Mouse (Mus musculus) liver, embryonic 16.5 days (tissue): ENCODE results near the gene Atg10. TPM values are rescaled to one million over a fixed set of nuclear protein-coding genes. Genes with fewer than 3 reads are reported as not detected.

Experiments used
- ATAC-seq: fragments of 200-750 bp; cut with Nextera tagmentation; 2 replicates; pipeline ENCODE4 v1.8.0; 2017; ENCODE audit warnings: low read depth, mild to moderate bottlenecking, moderate number of reproducible peaks, moderate library complexity
- H3K27ac ChIP-seq: fragments of 300-500 bp; sonication (generic); 2 replicates; pipeline ENCODE4 v1.5.1; 2014; ENCODE audit warnings: mild to moderate bottlenecking, low read length
- H3K27me3 ChIP-seq: fragments of 300-500 bp; sonication (generic); 2 replicates; pipeline ENCODE4 v1.6.1; 2014; ENCODE audit warnings: low read depth, low read length, mixed read lengths; ENCODE audit not compliant: control insufficient read depth, insufficient read depth
- H3K36me3 ChIP-seq: fragments of 300-500 bp; sonication (generic); 2 replicates; pipeline ENCODE4 v1.6.1; 2014; ENCODE audit warnings: mild to moderate bottlenecking; ENCODE audit not compliant: control insufficient read depth, insufficient read depth
- H3K4me1 ChIP-seq: fragments of 300-500 bp; sonication (generic); 2 replicates; pipeline ENCODE4 v1.6.1; 2014; ENCODE audit warnings: low read depth, low read length, mixed read lengths; ENCODE audit not compliant: control insufficient read depth
- H3K4me2 ChIP-seq: fragments of 300-500 bp; sonication (generic); 2 replicates; pipeline ENCODE4 v1.6.1; 2014; ENCODE audit warnings: low read depth, low read length, mixed read lengths
- H3K4me3 ChIP-seq: fragments of 300-500 bp; sonication (generic); 2 replicates; pipeline ENCODE4 v1.5.1; 2014; ENCODE audit warnings: low read depth, mild to moderate bottlenecking, low read length
- H3K9ac ChIP-seq: fragments of 300-500 bp; sonication (generic); 2 replicates; pipeline ENCODE4 v1.6.1; 2014; ENCODE audit warnings: low read depth, low read length
- H3K9me3 ChIP-seq: fragments of 300-500 bp; sonication (generic); replicated peaks from 2 replicates; pipeline ENCODE4 v1.6.1; 2016; ENCODE audit warnings: low read length; ENCODE audit not compliant: control insufficient read depth
- WGBS: fragments of 180-500 bp; shearing (Covaris S2); extraction: QIAGEN DNeasy Blood & Tissue Kit; methylation state at CpG from one replicate; pipeline ENCODE4 v1.1.7; 2014; ENCODE audit not compliant: insufficient replicate concordance; 5-methylcytosine and 5-hydroxymethylcytosine counted together
- polyA plus RNA-seq: library from polyadenylated mRNA; unstranded; fragments of >200 nt; fragmentation: Nextera tagmentation; extraction: Ambion mirVana; gene quantifications from 2 replicates; pipeline ENCODE4 v1.2.1, GENCODE M21; 2015

The Atg10 gene
- polyA plus RNA-seq, 1 experiment from 2014 or later = 2.7 TPM

DNA sequence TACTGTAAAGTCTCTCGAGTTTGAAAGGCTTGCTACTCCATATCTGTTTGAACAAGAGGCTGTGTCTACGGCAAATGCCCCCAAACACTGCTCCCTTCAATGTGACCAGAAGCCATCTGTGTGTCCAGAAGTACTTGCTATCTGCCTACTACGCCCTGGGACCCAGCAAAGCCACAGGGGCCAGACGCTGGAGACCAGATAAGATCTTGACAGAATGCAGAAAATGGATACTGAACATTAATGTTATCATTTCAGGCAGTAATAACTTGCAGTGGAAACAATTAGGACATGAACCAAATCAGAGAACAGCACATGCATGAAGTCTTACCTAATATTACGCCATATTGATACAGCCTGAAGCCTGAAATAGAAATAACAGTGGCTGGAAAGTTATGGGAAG is 56.2 kb downstream of the Atg10 start:
- Histone ChIP-seq H3K27ac (no peak overlapping the region), H3K27me3 (no peaks in the 10 kb centered on the region), H3K4me3 (no peak overlapping the region), H3K36me3 (no peaks in the 10 kb centered on the region), H3K4me2 (no peak overlapping the region), H3K9me3 (no peaks in the 10 kb centered on the region), H3K9ac (no peak overlapping the region), H3K4me1 (peaks cover 6% of the 10 kb centered on the region; the same call in 1 of the 2 replicates)
- 28% methylated on average over 5 of the region's 5 CpGs for WGBS
- ATAC-seq = peak; percentile 48; the same call in 1 of the 2 replicates

DNA sequence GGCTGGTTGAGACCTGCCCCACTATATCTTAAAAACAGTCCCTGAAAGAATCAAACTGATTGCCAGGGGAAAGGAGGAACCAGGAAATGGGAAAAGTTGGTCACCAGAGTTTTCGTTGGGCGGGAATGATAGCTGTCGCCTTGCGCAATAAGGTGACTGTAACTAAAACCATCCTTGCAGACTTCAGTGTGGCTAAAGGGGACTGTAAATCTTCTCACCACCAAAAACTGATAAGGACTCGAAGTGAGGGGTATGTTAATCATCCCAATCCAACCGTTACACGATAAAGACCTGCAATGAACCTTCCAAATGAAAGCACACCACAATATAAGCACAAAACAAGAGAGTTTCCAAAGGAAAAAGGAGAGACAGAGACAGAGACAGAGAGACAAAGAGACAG is 57.5 kb downstream of the Atg10 start:
- Histone ChIP-seq H3K4me3 (no peak overlapping the region), H3K9me3 (no peaks in the 10 kb centered on the region), H3K4me1 (peaks cover 6% of the 10 kb centered on the region; the same call in 1 of the 2 replicates), H3K36me3 (no peaks in the 10 kb centered on the region), H3K27me3 (no peaks in the 10 kb centered on the region), H3K9ac (no peak overlapping the region), H3K27ac (no peak overlapping the region), H3K4me2 (no peak overlapping the region)
- ATAC-seq = no peak
- WGBS = 15% methylated on average over 7 of the region's 7 CpGs

DNA sequence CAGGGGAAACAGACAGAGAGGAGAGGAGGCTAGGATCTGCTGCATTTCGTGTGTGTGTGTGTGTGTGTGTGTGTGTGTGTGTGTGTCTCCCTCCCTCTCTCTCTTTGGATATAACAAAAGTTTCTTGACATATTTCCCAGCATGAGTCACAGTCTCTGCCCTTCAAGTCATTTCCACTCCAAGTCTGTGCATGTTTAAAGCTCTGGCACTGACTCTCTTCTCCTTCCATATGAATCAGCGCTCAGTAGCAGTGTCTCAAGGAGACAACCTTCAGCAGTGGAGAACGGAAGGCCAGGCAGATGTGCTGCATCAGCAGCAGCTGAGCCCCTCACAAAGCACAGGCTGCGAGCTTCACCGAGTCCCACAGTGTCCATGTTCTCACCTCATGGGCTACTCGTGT is 58.6 kb downstream of the Atg10 start:
- WGBS = 73% methylated on average over 6 of the region's 6 CpGs
- Histone ChIP-seq H3K36me3 (no peaks in the 10 kb centered on the region), H3K27ac (no peak overlapping the region), H3K4me1 (peaks cover 6% of the 10 kb centered on the region; the same call in 1 of the 2 replicates), H3K4me3 (no peak overlapping the region), H3K27me3 (no peaks in the 10 kb centered on the region), H3K4me2 (no peak overlapping the region), H3K9ac (no peak overlapping the region), H3K9me3 (no peaks in the 10 kb centered on the region)
- no peak for ATAC-seq

DNA sequence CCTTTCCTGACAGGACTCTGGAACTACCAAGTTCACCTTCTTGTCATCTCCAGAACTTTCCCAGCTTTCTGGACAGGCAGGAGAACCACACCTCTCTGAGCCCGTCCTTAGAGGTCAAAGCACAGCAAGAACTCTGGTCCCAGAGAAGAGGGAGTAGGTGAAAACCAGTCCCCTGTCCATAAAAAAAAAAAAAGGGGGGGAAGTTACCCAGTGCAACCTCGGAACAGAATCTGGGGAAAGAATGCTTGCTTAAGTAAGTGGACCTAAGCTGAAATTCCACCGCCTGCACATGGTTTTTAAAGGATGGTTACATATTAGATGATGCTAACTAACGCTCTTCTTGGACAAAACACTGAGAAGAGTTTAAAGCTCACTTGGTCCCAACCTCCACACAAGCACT is 60.5 kb downstream of the Atg10 start:
- WGBS = 57% methylated on average over 4 of the region's 4 CpGs
- no peak overlapping the region for H3K4me3 ChIP-seq
- H3K27me3 ChIP-seq = no peaks in the 10 kb centered on the region
- H3K36me3 ChIP-seq = no peaks in the 10 kb centered on the region
- no peak overlapping the region for H3K27ac ChIP-seq
- H3K9me3 ChIP-seq = no peaks in the 10 kb centered on the region
- peaks cover 6% of the 10 kb centered on the region; the same call in 1 of the 2 replicates for H3K4me1 ChIP-seq
- ATAC-seq = no peak
- H3K4me2 ChIP-seq = no peak overlapping the region
- no peak overlapping the region for H3K9ac ChIP-seq

DNA sequence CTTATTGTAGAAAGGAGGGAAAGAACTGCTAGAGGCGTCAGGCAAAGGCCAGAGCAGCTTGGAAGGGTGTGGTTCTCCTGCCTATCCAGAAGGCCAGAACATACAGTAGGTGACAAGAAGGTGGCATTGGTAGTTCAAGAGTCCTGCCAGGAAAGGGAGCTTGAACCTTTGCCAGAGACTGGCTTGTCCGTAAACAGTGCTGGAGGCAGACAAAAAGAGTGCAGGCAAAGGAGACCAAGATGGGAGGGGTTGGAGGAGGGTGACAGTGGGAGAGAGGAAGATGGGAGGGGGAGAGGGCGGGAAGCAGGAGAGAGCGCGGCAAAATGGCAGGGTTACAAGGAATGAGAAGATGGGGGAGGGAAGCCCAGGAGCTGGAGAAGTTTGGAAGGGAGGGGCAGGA is 61.3 kb downstream of the Atg10 start:
- peaks cover 5% of the 10 kb centered on the region; the same call in 1 of the 2 replicates for H3K4me1 ChIP-seq
- no peak for ATAC-seq
- H3K27ac ChIP-seq = no peak overlapping the region
- H3K36me3 ChIP-seq = no peaks in the 10 kb centered on the region
- H3K4me2 ChIP-seq = no peak overlapping the region
- no peaks in the 10 kb centered on the region for H3K9me3 ChIP-seq
- no peaks in the 10 kb centered on the region for H3K27me3 ChIP-seq
- no peak overlapping the region for H3K9ac ChIP-seq
- H3K4me3 ChIP-seq = no peak overlapping the region
- 61% methylated on average over 5 of the region's 5 CpGs for WGBS

DNA sequence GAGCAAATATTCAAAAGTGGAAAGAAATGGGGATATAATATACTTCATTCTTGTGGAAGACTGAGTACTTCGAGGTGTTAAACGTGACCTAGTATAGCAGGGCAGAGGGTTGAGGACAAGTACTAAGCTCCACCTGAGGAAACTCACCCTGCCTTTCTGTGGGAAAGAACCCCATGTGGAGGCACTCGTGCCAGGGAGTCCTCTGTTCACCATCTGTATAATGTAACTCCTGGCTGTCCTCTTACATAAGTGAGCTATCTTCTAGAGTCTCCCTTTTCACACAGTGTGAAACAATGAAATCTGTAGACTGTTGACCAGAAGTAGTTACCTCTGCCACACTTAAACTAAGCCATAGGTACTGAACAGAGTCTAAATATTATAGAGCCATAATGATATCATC is 63.2 kb downstream of the Atg10 start:
- no peak overlapping the region for H3K4me2 ChIP-seq
- no peaks in the 10 kb centered on the region for H3K27me3 ChIP-seq
- no peak overlapping the region for H3K27ac ChIP-seq
- 67% methylated on average over 3 of the region's 3 CpGs for WGBS
- no peaks in the 10 kb centered on the region for H3K36me3 ChIP-seq
- no peak overlapping the region for H3K4me3 ChIP-seq
- H3K9me3 ChIP-seq = no peaks in the 10 kb centered on the region
- no peaks in the 10 kb centered on the region for H3K4me1 ChIP-seq
- no peak for ATAC-seq
- no peak overlapping the region for H3K9ac ChIP-seq

DNA sequence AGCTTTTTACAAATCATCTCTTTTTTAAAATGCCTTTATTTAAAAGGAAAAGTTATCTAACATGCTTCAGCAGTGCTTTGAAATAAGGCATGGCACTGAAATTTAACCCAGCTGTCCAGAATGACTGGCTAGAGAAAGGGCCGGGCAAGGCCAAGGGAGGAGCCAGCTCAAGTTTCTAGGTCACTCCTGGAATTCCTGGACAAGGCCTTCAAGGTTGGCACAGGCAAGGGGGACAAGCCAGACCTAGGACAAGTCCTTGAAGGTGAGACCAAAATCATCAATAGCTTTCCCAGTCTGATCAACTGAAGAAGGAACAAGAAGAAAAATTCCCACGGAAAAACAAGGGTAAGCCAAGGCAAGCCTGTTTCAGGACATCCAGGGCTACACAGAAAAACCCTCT is 63.9 kb downstream of the Atg10 start:
- no peak overlapping the region for H3K4me2 ChIP-seq
- no peaks in the 10 kb centered on the region for H3K9me3 ChIP-seq
- WGBS = 62% methylated on average over 2 of the region's 2 CpGs
- H3K9ac ChIP-seq = no peak overlapping the region
- no peak for ATAC-seq
- H3K4me1 ChIP-seq = no peaks in the 10 kb centered on the region
- no peak overlapping the region for H3K4me3 ChIP-seq
- no peaks in the 10 kb centered on the region for H3K36me3 ChIP-seq
- no peaks in the 10 kb centered on the region for H3K27me3 ChIP-seq
- no peak overlapping the region for H3K27ac ChIP-seq

DNA sequence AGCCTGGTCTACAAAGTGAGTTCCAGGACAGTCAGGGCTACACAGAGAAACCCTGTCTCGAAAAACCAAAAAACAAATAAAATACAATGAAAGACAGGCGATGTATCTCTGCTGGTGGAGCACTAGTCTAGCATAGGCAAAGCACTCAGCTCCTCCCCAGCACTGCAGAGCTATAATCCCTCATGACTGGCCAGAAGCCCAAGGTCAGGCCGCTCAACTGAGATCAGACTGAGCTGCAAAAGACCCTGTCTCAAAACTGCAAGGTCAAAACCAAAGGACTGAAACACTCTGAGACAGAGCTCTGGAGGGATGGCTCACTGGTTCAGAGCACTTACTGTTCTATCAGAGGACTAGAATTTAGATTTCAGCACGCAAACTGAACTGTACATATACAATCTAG is 65.8 kb downstream of the Atg10 start:
- Histone ChIP-seq H3K4me3 (no peak overlapping the region), H3K4me2 (no peak overlapping the region), H3K27me3 (no peaks in the 10 kb centered on the region), H3K9ac (no peak overlapping the region), H3K4me1 (no peaks in the 10 kb centered on the region), H3K36me3 (no peaks in the 10 kb centered on the region), H3K9me3 (no peaks in the 10 kb centered on the region), H3K27ac (no peak overlapping the region)
- no peak for ATAC-seq
- WGBS = 67% methylated on average over 4 of the region's 4 CpGs

DNA sequence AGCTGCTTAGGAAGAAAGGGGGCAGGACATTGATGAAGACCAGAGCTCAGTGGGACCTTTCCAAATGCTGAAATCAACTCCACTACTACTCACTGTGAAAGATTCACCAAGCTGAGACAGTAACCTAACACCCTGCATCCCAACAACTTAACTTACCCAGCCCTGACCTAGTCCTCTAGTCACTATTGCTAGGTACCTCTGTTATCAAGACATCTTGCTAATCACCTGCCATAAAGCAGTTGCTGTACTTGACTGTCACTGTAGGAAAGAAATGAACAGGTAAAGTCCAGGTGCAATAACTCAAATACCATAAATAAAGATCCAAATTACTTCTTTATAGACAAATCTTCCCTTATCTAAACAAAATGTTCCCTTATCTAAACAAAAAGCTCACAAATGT is 66.3 kb downstream of the Atg10 start:
- H3K4me1 ChIP-seq = no peaks in the 10 kb centered on the region
- no peaks in the 10 kb centered on the region for H3K27me3 ChIP-seq
- no peak for ATAC-seq
- H3K27ac ChIP-seq = no peak overlapping the region
- no peak overlapping the region for H3K4me3 ChIP-seq
- no peak overlapping the region for H3K4me2 ChIP-seq
- H3K36me3 ChIP-seq = no peaks in the 10 kb centered on the region
- H3K9ac ChIP-seq = no peak overlapping the region
- H3K9me3 ChIP-seq = no peaks in the 10 kb centered on the region

DNA sequence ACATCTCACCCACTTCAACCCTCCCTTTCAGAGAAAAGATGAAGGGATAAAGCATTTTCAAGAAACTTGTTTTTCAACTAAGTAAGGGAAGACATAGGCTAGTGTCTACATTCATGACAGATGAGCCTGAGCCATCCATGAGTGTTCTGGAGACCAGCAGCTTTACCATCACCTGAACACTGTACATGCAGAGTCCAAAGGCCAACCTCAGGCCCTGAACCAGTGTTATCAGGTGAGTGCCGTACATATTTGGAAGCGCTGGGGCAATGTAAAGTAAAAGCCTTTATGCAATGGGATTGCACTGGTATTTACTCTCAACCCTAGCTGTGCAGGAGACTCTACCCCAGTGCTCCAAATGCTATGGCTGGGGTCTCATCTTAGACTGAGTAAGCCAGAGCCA is 66.8 kb downstream of the Atg10 start:
- no peaks in the 10 kb centered on the region for H3K9me3 ChIP-seq
- H3K9ac ChIP-seq = no peak overlapping the region
- no peak overlapping the region for H3K4me2 ChIP-seq
- no peak overlapping the region for H3K4me3 ChIP-seq
- H3K36me3 ChIP-seq = no peaks in the 10 kb centered on the region
- no peak overlapping the region for H3K27ac ChIP-seq
- no peaks in the 10 kb centered on the region for H3K27me3 ChIP-seq
- no peaks in the 10 kb centered on the region for H3K4me1 ChIP-seq
- 64% methylated on average over 2 of the region's 2 CpGs for WGBS
- ATAC-seq = peak; percentile 32; the same call in 1 of the 2 replicates
